Comparison of ENCODE assay signal across 9 mouse cellular contexts in genomic region chr15:79041585-79041984, GRCm38 (mm10). TPM values are rescaled to one million over a fixed set of nuclear protein-coding genes. Genes with fewer than 3 reads are reported as not detected.
A peak's percentile ranks its signal among the peaks of the same experiment; 100 is the strongest.
DNase-seq lines count a peak whose midpoint lies in the region; ATAC-seq and TF ChIP-seq lines count a peak whose summit lies in the region.
"Had no signal": no experiment of that assay in that cellular context is flagged by ENCODE, and none has a peak within 500 bp of the region (broad histone marks: within the 10 kb centered on the region; RNA-seq: fewer than 3 reads in every experiment).

Gene Galr3 (plus strand): TSS chr15:79041885.

- no peaks in the 10 kb centered on the region for H3K9me3 ChIP-seq in heart, embryonic 15.5 days (replicated peaks)
- H3K9me3 ChIP-seq in ES-E14 (ENCODE audit: control insufficient read depth, insufficient read depth, low read depth, low read length), result no peaks in the 10 kb centered on the region
- H3K9me3 ChIP-seq in forebrain, postnatal 0 days (ENCODE audit: low read length), result no peaks in the 10 kb centered on the region
- no peaks in the 10 kb centered on the region for H3K9me3 ChIP-seq in liver, postnatal 0 days (ENCODE audit: low read length)

- no peak for DNase-seq in heart, postnatal 10 days
- DNase-seq in ES-E14 (ENCODE audit: low read depth, low spot score), result no peak
- no peak for DNase-seq in forebrain, postnatal 0 days
- no peak for DNase-seq in liver, postnatal 0 days
- no peak for DNase-seq in cerebellum, postnatal 4 days (ENCODE audit: low spot score in 2 of 2)
- DNase-seq in embryo, embryonic 10.5 days (ENCODE audit: low spot score), result no peak

- intact Hi-C loops in heart, postnatal 10 days (cut with DNase I), result no loop called here

- peak within 1 kb of the TSS; percentile 45 for H3K9ac ChIP-seq in heart, embryonic 15.5 days
- peak within 1 kb of the TSS; percentile 75 for H3K9ac ChIP-seq in ES-E14 (ENCODE audit: insufficient read depth, low read depth, low read length, poor library complexity, severe bottlenecking)
- H3K9ac ChIP-seq in forebrain, postnatal 0 days, result peak within 1 kb of the TSS; percentile 62
- H3K9ac ChIP-seq in liver, postnatal 0 days (replicated peaks), result peak within 1 kb of the TSS; percentile 3; the same call in 1 of the 2 replicates

- WGBS in heart, embryonic 15.5 days, result 70% methylated on average over 6 of the region's 6 CpGs
- 64% methylated on average over 6 of the region's 6 CpGs for WGBS in forebrain, postnatal 0 days
- WGBS in liver, postnatal 0 days (ENCODE audit: insufficient replicate concordance), result 60% methylated on average over 6 of the region's 6 CpGs

- ATAC-seq in heart, embryonic 15.5 days (replicated peaks; ENCODE audit: insufficient number of reproducible peaks, insufficient read depth, low FRiP score, low read depth), result no peak
- ATAC-seq in forebrain, postnatal 0 days, result no peak
- ATAC-seq in liver, postnatal 0 days, result no peak
- ATAC-seq in CD4-positive, CD25-positive, alpha-beta regulatory T cell, adult 4 months, result no peak

- in situ Hi-C loops in ES-E14 (cut with MboI; ENCODE audit: low sequenced_read_pairs in 2 of 2, unreplicated experiment in 2 of 2), result no loop called here

- H3K27ac ChIP-seq in heart, embryonic 15.5 days, result no peak within 1 kb of the TSS
- H3K27ac ChIP-seq in ES-E14 (ENCODE audit: insufficient read depth, low read depth, low read length, poor library complexity, severe bottlenecking), result no peak within 1 kb of the TSS
- peak within 1 kb of the TSS; percentile 70 for H3K27ac ChIP-seq in forebrain, postnatal 0 days (ENCODE audit: low read depth, low read length)
- no peak within 1 kb of the TSS; the same call in 1 of the 2 replicates for H3K27ac ChIP-seq in liver, postnatal 0 days (ENCODE audit: low read depth)

- TF ChIP-seq CTCF in forebrain, postnatal 0 days (IDR thresholded peaks at IDR 0.05; ENCODE audit: low read depth), result no peak
- no peak for TF ChIP-seq CTCF in liver, postnatal 0 days (IDR thresholded peaks at IDR 0.05; ENCODE audit: low read depth)

- TF ChIP-seq EP300 in liver, postnatal 0 days (IDR thresholded peaks at IDR 0.05; ENCODE audit: low read depth), result no peak

- H3K27me3 ChIP-seq in heart, embryonic 15.5 days, result peaks cover 54% of the 10 kb centered on the region
- H3K27me3 ChIP-seq in forebrain, postnatal 0 days (ENCODE audit: insufficient read depth, low read length), result peaks cover 21% of the 10 kb centered on the region
- H3K27me3 ChIP-seq in liver, postnatal 0 days (ENCODE audit: insufficient read depth, low read length), result peaks cover 33% of the 10 kb centered on the region

- H3K4me2 ChIP-seq in heart, embryonic 15.5 days, result peak within 1 kb of the TSS; percentile 97
- peak within 1 kb of the TSS; percentile 85 for H3K4me2 ChIP-seq in forebrain, postnatal 0 days (ENCODE audit: low read depth)
- H3K4me2 ChIP-seq in liver, postnatal 0 days (ENCODE audit: low read depth, low read length), result peak within 1 kb of the TSS; percentile 84

- H3K36me3 ChIP-seq in heart, embryonic 15.5 days, result no peaks in the 10 kb centered on the region
- peaks cover 6% of the 10 kb centered on the region; the same call in 1 of the 2 replicates for H3K36me3 ChIP-seq in ES-E14 (ENCODE audit: control insufficient read depth, insufficient read depth, low read length, poor library complexity, severe bottlenecking)
- no peaks in the 10 kb centered on the region for H3K36me3 ChIP-seq in forebrain, postnatal 0 days (ENCODE audit: insufficient read depth)
- H3K36me3 ChIP-seq in liver, postnatal 0 days (replicated peaks; ENCODE audit: insufficient read depth, low read length), result no peaks in the 10 kb centered on the region
- H3K36me3 ChIP-seq: G1E had no signal

- H3K4me3 ChIP-seq in heart, embryonic 15.5 days, result peak within 1 kb of the TSS; percentile 58
- peak within 1 kb of the TSS; percentile 80 to 87 for H3K4me3 ChIP-seq in ES-E14 (ENCODE audit: insufficient read depth in 1 of 2, low read depth in 1 of 2, low read length in 2 of 2, poor library complexity in 1 of 2, severe bottlenecking in 1 of 2)
- H3K4me3 ChIP-seq in forebrain, postnatal 0 days (ENCODE audit: low read depth, low read length), result peak within 1 kb of the TSS; percentile 61
- peak within 1 kb of the TSS; percentile 50 for H3K4me3 ChIP-seq in liver, postnatal 0 days (ENCODE audit: low read depth, low read length)

- peaks cover 32% of the 10 kb centered on the region for H3K4me1 ChIP-seq in heart, embryonic 15.5 days (replicated peaks)
- H3K4me1 ChIP-seq in ES-E14 (ENCODE audit: control insufficient read depth in 2 of 2, insufficient read depth in 2 of 2, low read length in 2 of 2, poor library complexity in 1 of 2), result peaks cover 2 to 21% of the 10 kb centered on the region in 2 experiments; a peak in 2 of 4 replicates
- H3K4me1 ChIP-seq in forebrain, postnatal 0 days (ENCODE audit: insufficient read depth), result peaks cover 7% of the 10 kb centered on the region; the same call in 1 of the 2 replicates
- peaks cover 36% of the 10 kb centered on the region for H3K4me1 ChIP-seq in liver, postnatal 0 days (ENCODE audit: insufficient read depth)

TF ChIP-seq in ES-E14, 5 proteins besides CTCF, POLR2A, EP300 and RAD21:
- TF ChIP-seq ZNF384 (IDR thresholded peaks at IDR 0.05; ENCODE audit: low read depth, low read length) (no peak), CHD2 (IDR thresholded peaks at IDR 0.05; ENCODE audit: low read depth, low read length) (no peak), MAFK (IDR thresholded peaks at IDR 0.05; ENCODE audit: insufficient read depth, low read depth, low read length) (no peak), HCFC1 (IDR thresholded peaks at IDR 0.05; ENCODE audit: borderline replicate concordance, insufficient read depth, low read length) (no peak), ZC3H11A (IDR thresholded peaks at IDR 0.05; ENCODE audit: borderline replicate concordance, low read depth, low read length) (no peak)

RNA-seq across cellular contexts. Expression of gene Galr3, which starts in this region (rescaled TPM):
- not detected in 2 replicates for polyA plus RNA-seq in heart, embryonic 15.5 days (2015; fragmentation: Nextera tagmentation; extraction: Ambion mirVana)
- total RNA-seq in heart, postnatal 10 days (2021), result not detected
- not detected in 2 replicates for total RNA-seq in ES-E14 (2012; rRNA removed)
- 0.62 TPM in 1 of 2 replicates, not detected in the other for total RNA-seq in forebrain, postnatal 0 days (2014; rRNA removed)
- polyA plus RNA-seq in forebrain, postnatal 0 days (2015; fragmentation: Nextera tagmentation; extraction: Ambion mirVana), result 0.12 and 0.20 TPM in 2 replicates
- 0.08 and 0.16 TPM in 2 replicates for polyA plus RNA-seq in liver, postnatal 0 days (2015; fragmentation: Nextera tagmentation; extraction: Ambion mirVana)
- not detected for polyA plus RNA-seq in CD4-positive, CD25-positive, alpha-beta regulatory T cell, adult 4 months (2017; shearing (Covaris generic))
- total RNA-seq: G1E had no signal
- polyA plus RNA-seq: G1E had no signal

Comparison
In these comparisons a context has a peak if more than half of its experiments do, and no peak if none do; other contexts are left out.
1. H3K9ac ChIP-seq: peak in every context shown above with its lines; median percentile 75 in ES-E14; 62 in forebrain, postnatal 0 days; 45 in heart, embryonic 15.5 days; 3 in liver, postnatal 0 days.